Mouse (Mus musculus) heart, adult 2 months (tissue): Measurements from ENCODE around the gene Ak2. TPM values are rescaled to one million over a fixed set of nuclear protein-coding genes. Genes with fewer than 3 reads are reported as not detected.

Experiments
- DNase-seq, 2 experiments: peaks; one replicate each; pipeline ENCODE4 v3.0.0; 2021
- H3K27ac ChIP-seq: fragments of 200-600 bp; 2 replicates; pipeline ENCODE4 v1.8.1; 2022
- H3K27me3 ChIP-seq: fragments of 200-500 bp; 2 replicates; pipeline ENCODE4 v1.6.1; 2012; ENCODE audit warnings: mild to moderate bottlenecking, low read length, inconsistent platforms, mixed read lengths; ENCODE audit not compliant: control insufficient read depth, insufficient read depth
- H3K36me3 ChIP-seq: fragments of 200-500 bp; 2 replicates; pipeline ENCODE4 v1.6.1; 2012; ENCODE audit warnings: low read length, inconsistent platforms; ENCODE audit not compliant: control insufficient read depth, insufficient read depth
- H3K4me1 ChIP-seq: fragments of 200-500 bp; 2 replicates; pipeline ENCODE4 v1.6.1; 2011; ENCODE audit warnings: low read length; ENCODE audit not compliant: control insufficient read depth, insufficient read depth
- H3K4me3 ChIP-seq: fragments of 200-600 bp; 2 replicates; pipeline ENCODE4 v1.8.1; 2022
- H3K79me2 ChIP-seq: fragments of 200-500 bp; replicated peaks from 2 replicates; pipeline ENCODE4 v1.6.1; 2012; ENCODE audit warnings: mild to moderate bottlenecking, inconsistent platforms, low read length, moderate library complexity, mixed read lengths; ENCODE audit not compliant: control insufficient read depth, insufficient read depth
- H3K9ac ChIP-seq: fragments of 200-500 bp; 2 replicates; pipeline ENCODE4 v1.6.1; 2012; ENCODE audit warnings: low read depth, mild to moderate bottlenecking, control low read depth, inconsistent platforms, low read length, mixed read lengths
- CTCF ChIP-seq: fragments of 200-600 bp; IDR thresholded peaks from 2 replicates; pipeline ENCODE4 v1.8.1; 2022; ENCODE audit warnings: antibody characterized with exemption, mild to moderate bottlenecking, moderate library complexity
- EP300 ChIP-seq: fragments of 200-500 bp; IDR thresholded peaks from 2 replicates; pipeline ENCODE4 v1.6.1; 2011; ENCODE audit warnings: low read depth, low read length, control low read depth; ENCODE audit not compliant: insufficient read depth
- POLR2A ChIP-seq: fragments of 200-500 bp; IDR thresholded peaks from 2 replicates; pipeline ENCODE4 v1.6.1; 2011; ENCODE audit warnings: mild to moderate bottlenecking, low read depth, low read length, control low read depth; ENCODE audit not compliant: insufficient read depth
- WGBS: fragments of 180-500 bp; shearing (Covaris S2); methylation state at CpG from one replicate; pipeline ENCODE4 v1.1.7; 2018; 5-methylcytosine and 5-hydroxymethylcytosine counted together
- intact Hi-C: fragments of 180-260 bp; cut with DNase I; formaldehyde crosslinking; loops from one replicate; pipeline ENCODE4 v1.15.1; 2025
- long read RNA-seq: library from polyadenylated mRNA; stranded (forward); transcript quantifications from one replicate; pipeline ENCODE4 v2.0.0, GENCODE M21; 2021
- polyA plus RNA-seq: library from polyadenylated mRNA; depleted of rRNA; stranded (reverse); fragments of >200 nt; gene quantifications from 2 replicates; pipeline ENCODE4 v1.2.3, GENCODE M21; 2012; rRNA removed
- total RNA-seq, 2 experiments: library from RNA; stranded (reverse); gene quantifications; 2 replicates each; pipeline ENCODE4 v1.2.3; 2021

The Ak2 gene
- total RNA-seq (10 to 100 TPM; 63.1 to 70.5 TPM), polyA plus RNA-seq (41.8 and 43.4 TPM in 2 replicates)
- long read RNA-seq, transcript Ak2-202 (7 exons, 1,781 nt): minor isoform, 8 of 49 reads
- long read RNA-seq, transcript Ak2-201 (6 exons, 986 nt): major isoform, 38 of 49 reads
- long read RNA-seq, partial matches to known transcripts: 2 of 49 reads
- long read RNA-seq, other reads (novel, unspliced or antisense): 1 of 49 reads

- H3K79me2 ChIP-seq: peaks cover 3% of the 10 kb centered on the region
- no peak for DNase-seq
- peaks cover 4% of the 10 kb centered on the region for H3K4me1 ChIP-seq
- H3K27ac ChIP-seq: no peak within 1 kb of the TSS
- no peak within 1 kb of the TSS for H3K9ac ChIP-seq
- WGBS: 87% methylated on average over 9 of the region's 9 CpGs
- no peak for TF ChIP-seq POLR2A
- TF ChIP-seq CTCF: no peak
- TF ChIP-seq EP300: no peak
- H3K27me3 ChIP-seq: no peaks in the 10 kb centered on the region
- no peaks in the 10 kb centered on the region; the same call in 1 of the 2 replicates for H3K36me3 ChIP-seq
- peak within 1 kb of the TSS; percentile 37; the same call in 1 of the 2 replicates for H3K4me3 ChIP-seq
- intact Hi-C loops: loop anchor here (2.0 kb wide), 1 partner anchor 67 kb away; the partner anchor contains the start of gene Rnf19b
Measured at GRCm38 (mm10) chr4:128991500-128992008, at the start of gene Ak2. Gene Ak2 (plus strand): TSS chr4:128991958.

- Histone ChIP-seq H3K79me2 (no peaks in the 10 kb centered on the region), H3K9ac (no peak overlapping the region), H3K4me1 (no peaks in the 10 kb centered on the region; the same call in 1 of the 2 replicates), H3K4me3 (no peak overlapping the region), H3K27me3 (no peaks in the 10 kb centered on the region), H3K27ac (no peak overlapping the region), H3K36me3 (no peaks in the 10 kb centered on the region)
- intact Hi-C loops: no loop called here
- TF ChIP-seq EP300 (no peak), CTCF (peak; percentile 39), POLR2A (no peak)
- WGBS: 58% methylated on average over 3 of the region's 3 CpGs
- DNase-seq: no peak
Measured at GRCm38 (mm10) chr4:128942346-128942745, 49.4 kb upstream of the Ak2 start.

DNA sequence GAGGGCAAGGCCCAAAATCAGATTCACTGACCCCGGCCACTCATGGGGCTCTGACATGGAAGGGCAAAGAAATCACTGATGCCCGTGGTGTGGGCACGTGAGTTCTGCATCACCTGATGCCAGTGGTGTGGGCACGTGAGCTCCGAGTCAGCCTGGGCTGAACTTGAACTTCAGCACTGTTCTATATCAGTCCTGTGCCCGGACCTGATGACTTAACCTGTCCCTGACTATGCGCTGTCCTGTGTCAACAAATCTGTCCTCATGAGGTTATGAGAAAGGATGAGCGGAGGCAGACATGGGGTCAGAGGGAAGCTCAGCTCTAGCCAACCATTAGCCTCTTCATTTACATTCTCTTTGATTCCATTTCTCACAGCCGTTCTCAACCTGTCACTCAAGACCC lies 45.0 kb upstream of the Ak2 start:
- WGBS: 88% methylated on average over 9 of the region's 9 CpGs
- H3K27ac ChIP-seq: no peak overlapping the region
- no peaks in the 10 kb centered on the region; the same call in none of the 2 replicates for H3K4me1 ChIP-seq
- no peaks in the 10 kb centered on the region for H3K27me3 ChIP-seq
- no peaks in the 10 kb centered on the region for H3K36me3 ChIP-seq
- H3K4me3 ChIP-seq: no peak overlapping the region
- no peak for DNase-seq
- TF ChIP-seq POLR2A: no peak
- no peak for TF ChIP-seq EP300
- no peak for TF ChIP-seq CTCF
- H3K79me2 ChIP-seq: no peaks in the 10 kb centered on the region
- intact Hi-C loops: no loop called here
- no peak overlapping the region for H3K9ac ChIP-seq

- Histone ChIP-seq H3K27me3 (no peaks in the 10 kb centered on the region), H3K4me3 (no peak overlapping the region), H3K79me2 (no peaks in the 10 kb centered on the region), H3K27ac (no peak overlapping the region), H3K4me1 (no peaks in the 10 kb centered on the region; the same call in none of the 2 replicates), H3K36me3 (no peaks in the 10 kb centered on the region), H3K9ac (no peak overlapping the region)
- intact Hi-C loops: no loop called here
- no peak for TF ChIP-seq POLR2A
- TF ChIP-seq EP300: no peak
- no peak for TF ChIP-seq CTCF
- DNase-seq: no peak
- WGBS: 22% methylated on average over 18 of the region's 18 CpGs
Measured at GRCm38 (mm10) chr4:128947326-128947933, 44.3 kb upstream of the Ak2 start.

- DNase-seq: peak in 1 of 2 experiments; percentile 28
Measured at GRCm38 (mm10) chr4:128948137-128948674, 43.6 kb upstream of the Ak2 start.

More at GRCm38 (mm10) chr4:128948137-128948674, 43.6 kb upstream of the Ak2 start:
- H3K9ac ChIP-seq: no peak overlapping the region
- no peaks in the 10 kb centered on the region for H3K79me2 ChIP-seq
- no peak for TF ChIP-seq POLR2A
- no peak for TF ChIP-seq EP300
- TF ChIP-seq CTCF: peak; percentile 70
- no peaks in the 10 kb centered on the region for H3K36me3 ChIP-seq
- H3K27me3 ChIP-seq: no peaks in the 10 kb centered on the region
- no peak overlapping the region for H3K4me3 ChIP-seq
- 29% methylated on average over 6 of the region's 6 CpGs for WGBS
- H3K4me1 ChIP-seq: no peaks in the 10 kb centered on the region; the same call in none of the 2 replicates
- intact Hi-C loops: no loop called here
- H3K27ac ChIP-seq: no peak overlapping the region
